Mouse (Mus musculus): ENCODE results near the gene Gtpbp1. TPM values are rescaled to one million over a fixed set of nuclear protein-coding genes. Genes with fewer than 3 reads are reported as not detected.

The Gtpbp1 gene
- polyA plus RNA-seq, 1 experiment from 2014 or later = 25.3 TPM

- no peaks in the 10 kb centered on the region for H3K36me3 ChIP-seq (ENCODE audit: control insufficient read depth, insufficient read depth, low read length)
- no peak overlapping the region for H3K4me3 ChIP-seq (ENCODE audit: control insufficient read depth in 1 of 2, insufficient read depth in 1 of 2, low read depth in 1 of 2, low read length in 2 of 2)
- no peak overlapping the region for H3K27ac ChIP-seq (replicated peaks in 1 of 2; ENCODE audit: control insufficient read depth in 1 of 2, insufficient read depth in 1 of 2, low read depth in 2 of 2, low read length in 2 of 2)
- H3K4me1 ChIP-seq (ENCODE audit: control insufficient read depth in 2 of 2, insufficient read depth in 2 of 2, low read length in 2 of 2) = no peaks in the 10 kb centered on the region
- no peaks in the 10 kb centered on the region for H3K9me3 ChIP-seq (ENCODE audit: control insufficient read depth, low read length)
- no peak overlapping the region for H3K9ac ChIP-seq (ENCODE audit: low read length)
- WGBS = 83% methylated on average over 4 of the region's 4 CpGs
- H3K4me2 ChIP-seq (ENCODE audit: low read length) = no peak overlapping the region
- ATAC-seq (ENCODE audit: insufficient number of reproducible peaks, insufficient read depth, low FRiP score, low read depth) = no peak
- no peaks in the 10 kb centered on the region for H3K27me3 ChIP-seq (ENCODE audit: control insufficient read depth, insufficient read depth, low read length)
Observed at GRCm38 (mm10) chr15:79755176-79755575, 64.5 kb downstream of the Gtpbp1 start.

DNA sequence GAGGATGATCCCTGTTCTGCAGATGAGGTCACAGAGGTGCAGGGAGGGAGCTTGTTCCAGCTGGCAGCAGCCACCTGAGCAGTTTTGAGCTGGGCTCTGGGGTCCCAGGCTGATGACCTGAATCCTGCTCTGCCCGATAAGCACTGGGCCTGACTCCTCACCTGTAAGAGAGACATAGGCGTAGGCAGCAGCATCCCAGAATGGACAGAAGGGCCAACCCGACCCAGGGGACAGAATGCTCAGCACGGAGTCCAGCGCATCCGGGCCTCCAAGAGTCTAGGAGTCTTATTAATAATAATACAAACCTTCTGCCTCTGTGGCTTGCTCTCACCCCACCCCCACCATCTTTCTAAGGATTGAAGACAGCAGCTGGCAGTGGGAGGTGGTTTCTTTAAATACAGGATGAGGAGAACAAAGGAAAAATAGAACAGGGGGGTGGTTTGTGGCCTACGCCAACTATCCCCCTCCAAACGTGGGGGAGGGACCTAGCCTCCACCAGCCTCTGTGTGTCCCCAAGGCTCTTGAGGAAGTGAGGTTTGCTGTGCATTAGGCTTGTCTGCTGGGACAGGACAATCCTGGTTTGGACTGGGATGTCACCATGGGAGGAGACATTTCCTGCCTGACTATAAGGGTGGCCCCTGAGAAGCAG is 65.5 kb downstream of the Gtpbp1 start:
- H3K36me3 ChIP-seq (ENCODE audit: control insufficient read depth, insufficient read depth, low read length) = 0 out of 2 replicates have a peak, but pooled peaks cover 3% of the 10 kb centered on the region
- no peaks in the 10 kb centered on the region for H3K9me3 ChIP-seq (ENCODE audit: control insufficient read depth, low read length)
- no peak for ATAC-seq (ENCODE audit: insufficient number of reproducible peaks, insufficient read depth, low FRiP score, low read depth)
- no peaks in the 10 kb centered on the region for H3K27me3 ChIP-seq (ENCODE audit: control insufficient read depth, insufficient read depth, low read length)
- no peaks in the 10 kb centered on the region for H3K4me1 ChIP-seq (ENCODE audit: control insufficient read depth in 2 of 2, insufficient read depth in 2 of 2, low read length in 2 of 2)
- H3K9ac ChIP-seq (ENCODE audit: low read length) = no peak overlapping the region
- H3K4me3 ChIP-seq (ENCODE audit: control insufficient read depth in 1 of 2, insufficient read depth in 1 of 2, low read depth in 1 of 2, low read length in 2 of 2) = no peak overlapping the region
- WGBS = 83% methylated on average over 8 of the region's 8 CpGs
- no peak overlapping the region for H3K4me2 ChIP-seq (ENCODE audit: low read length)
- H3K27ac ChIP-seq (replicated peaks in 1 of 2; ENCODE audit: control insufficient read depth in 1 of 2, insufficient read depth in 1 of 2, low read depth in 2 of 2, low read length in 2 of 2) = no peak overlapping the region

- no peak overlapping the region for H3K4me3 ChIP-seq (ENCODE audit: control insufficient read depth in 1 of 2, insufficient read depth in 1 of 2, low read depth in 1 of 2, low read length in 2 of 2)
- WGBS = 84% methylated on average over 3 of the region's 3 CpGs
- no peaks in the 10 kb centered on the region for H3K4me1 ChIP-seq (ENCODE audit: control insufficient read depth in 2 of 2, insufficient read depth in 2 of 2, low read length in 2 of 2)
- no peak overlapping the region for H3K27ac ChIP-seq (replicated peaks in 1 of 2; ENCODE audit: control insufficient read depth in 1 of 2, insufficient read depth in 1 of 2, low read depth in 2 of 2, low read length in 2 of 2)
- no peaks in the 10 kb centered on the region for H3K27me3 ChIP-seq (ENCODE audit: control insufficient read depth, insufficient read depth, low read length)
- H3K9me3 ChIP-seq (ENCODE audit: control insufficient read depth, low read length) = no peaks in the 10 kb centered on the region
- H3K9ac ChIP-seq (ENCODE audit: low read length) = no peak overlapping the region
- no peak for ATAC-seq (ENCODE audit: insufficient number of reproducible peaks, insufficient read depth, low FRiP score, low read depth)
- peaks cover 13% of the 10 kb centered on the region for H3K36me3 ChIP-seq (ENCODE audit: control insufficient read depth, insufficient read depth, low read length)
- H3K4me2 ChIP-seq (ENCODE audit: low read length) = no peak overlapping the region
Observed at GRCm38 (mm10) chr15:79757118-79757517, 66.5 kb downstream of the Gtpbp1 start.

- no peak overlapping the region for H3K4me3 ChIP-seq (ENCODE audit: control insufficient read depth in 1 of 2, insufficient read depth in 1 of 2, low read depth in 1 of 2, low read length in 2 of 2)
- H3K4me2 ChIP-seq (ENCODE audit: low read length) = no peak overlapping the region
- H3K27ac ChIP-seq (replicated peaks in 1 of 2; ENCODE audit: control insufficient read depth in 1 of 2, insufficient read depth in 1 of 2, low read depth in 2 of 2, low read length in 2 of 2) = no peak overlapping the region
- peaks cover 35% of the 10 kb centered on the region for H3K36me3 ChIP-seq (ENCODE audit: control insufficient read depth, insufficient read depth, low read length)
- WGBS = 86% methylated on average over 6 of the region's 6 CpGs
- peaks cover under 1 to 5% of the 10 kb centered on the region in 2 experiments; a peak in 1 of 4 replicates for H3K4me1 ChIP-seq (ENCODE audit: control insufficient read depth in 2 of 2, insufficient read depth in 2 of 2, low read length in 2 of 2)
- ATAC-seq (ENCODE audit: insufficient number of reproducible peaks, insufficient read depth, low FRiP score, low read depth) = no peak
- H3K27me3 ChIP-seq (ENCODE audit: control insufficient read depth, insufficient read depth, low read length) = no peaks in the 10 kb centered on the region
- no peaks in the 10 kb centered on the region for H3K9me3 ChIP-seq (ENCODE audit: control insufficient read depth, low read length)
- no peak overlapping the region for H3K9ac ChIP-seq (ENCODE audit: low read length)
Observed at GRCm38 (mm10) chr15:79760956-79761355, 70.3 kb downstream of the Gtpbp1 start.

DNA sequence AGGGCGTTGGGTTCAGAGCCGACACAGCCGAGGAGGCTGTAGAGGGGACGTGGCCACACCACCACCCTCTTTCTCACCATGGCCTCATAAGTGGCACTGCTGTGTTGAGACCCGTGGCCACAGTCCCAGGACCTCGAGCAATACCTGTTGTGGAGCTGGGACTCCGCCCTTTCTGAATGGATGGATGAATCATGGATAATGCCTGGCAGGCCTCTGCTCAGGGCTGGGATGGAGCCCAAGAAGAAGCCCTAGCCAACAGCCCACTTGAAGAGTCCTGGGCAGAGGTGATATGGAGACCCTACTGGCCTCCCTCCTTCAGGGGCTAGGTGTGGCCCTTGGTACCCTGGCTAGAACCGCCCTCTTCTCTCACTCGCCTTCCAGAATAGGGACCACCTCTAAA is 72.4 kb downstream of the Gtpbp1 start:
- no peak overlapping the region for H3K9ac ChIP-seq (ENCODE audit: low read length)
- H3K36me3 ChIP-seq (ENCODE audit: control insufficient read depth, insufficient read depth, low read length) = peaks cover 35% of the 10 kb centered on the region
- H3K27ac ChIP-seq (replicated peaks in 1 of 2; ENCODE audit: control insufficient read depth in 1 of 2, insufficient read depth in 1 of 2, low read depth in 2 of 2, low read length in 2 of 2) = no peak overlapping the region
- H3K4me3 ChIP-seq (ENCODE audit: control insufficient read depth in 1 of 2, insufficient read depth in 1 of 2, low read depth in 1 of 2, low read length in 2 of 2) = no peak overlapping the region
- H3K27me3 ChIP-seq (ENCODE audit: control insufficient read depth, insufficient read depth, low read length) = no peaks in the 10 kb centered on the region
- H3K9me3 ChIP-seq (ENCODE audit: control insufficient read depth, low read length) = no peaks in the 10 kb centered on the region
- H3K4me2 ChIP-seq (ENCODE audit: low read length) = no peak overlapping the region
- peaks cover 16 to 25% of the 10 kb centered on the region in 2 experiments for H3K4me1 ChIP-seq (ENCODE audit: control insufficient read depth in 2 of 2, insufficient read depth in 2 of 2, low read length in 2 of 2)
- no peak for ATAC-seq (ENCODE audit: insufficient number of reproducible peaks, insufficient read depth, low FRiP score, low read depth)
- 92% methylated on average over 9 of the region's 9 CpGs for WGBS

- no peak for ATAC-seq (ENCODE audit: insufficient number of reproducible peaks, insufficient read depth, low FRiP score, low read depth)
- Histone ChIP-seq H3K36me3 (ENCODE audit: control insufficient read depth, insufficient read depth, low read length) (peaks cover 35% of the 10 kb centered on the region), H3K4me2 (ENCODE audit: low read length) (no peak overlapping the region), H3K27me3 (ENCODE audit: control insufficient read depth, insufficient read depth, low read length) (no peaks in the 10 kb centered on the region), H3K4me3 (ENCODE audit: control insufficient read depth in 1 of 2, insufficient read depth in 1 of 2, low read depth in 1 of 2, low read length in 2 of 2) (no peak overlapping the region), H3K9me3 (ENCODE audit: control insufficient read depth, low read length) (no peaks in the 10 kb centered on the region), H3K4me1 (ENCODE audit: control insufficient read depth in 2 of 2, insufficient read depth in 2 of 2, low read length in 2 of 2) (peaks cover 23 to 32% of the 10 kb centered on the region in 2 experiments), H3K9ac (ENCODE audit: low read length) (no peak overlapping the region), H3K27ac (replicated peaks in 1 of 2; ENCODE audit: control insufficient read depth in 1 of 2, insufficient read depth in 1 of 2, low read depth in 2 of 2, low read length in 2 of 2) (no peak overlapping the region)
- 79% methylated on average over 7 of the region's 7 CpGs for WGBS
Observed at GRCm38 (mm10) chr15:79763601-79764246, 73.1 kb downstream of the Gtpbp1 start.

DNA sequence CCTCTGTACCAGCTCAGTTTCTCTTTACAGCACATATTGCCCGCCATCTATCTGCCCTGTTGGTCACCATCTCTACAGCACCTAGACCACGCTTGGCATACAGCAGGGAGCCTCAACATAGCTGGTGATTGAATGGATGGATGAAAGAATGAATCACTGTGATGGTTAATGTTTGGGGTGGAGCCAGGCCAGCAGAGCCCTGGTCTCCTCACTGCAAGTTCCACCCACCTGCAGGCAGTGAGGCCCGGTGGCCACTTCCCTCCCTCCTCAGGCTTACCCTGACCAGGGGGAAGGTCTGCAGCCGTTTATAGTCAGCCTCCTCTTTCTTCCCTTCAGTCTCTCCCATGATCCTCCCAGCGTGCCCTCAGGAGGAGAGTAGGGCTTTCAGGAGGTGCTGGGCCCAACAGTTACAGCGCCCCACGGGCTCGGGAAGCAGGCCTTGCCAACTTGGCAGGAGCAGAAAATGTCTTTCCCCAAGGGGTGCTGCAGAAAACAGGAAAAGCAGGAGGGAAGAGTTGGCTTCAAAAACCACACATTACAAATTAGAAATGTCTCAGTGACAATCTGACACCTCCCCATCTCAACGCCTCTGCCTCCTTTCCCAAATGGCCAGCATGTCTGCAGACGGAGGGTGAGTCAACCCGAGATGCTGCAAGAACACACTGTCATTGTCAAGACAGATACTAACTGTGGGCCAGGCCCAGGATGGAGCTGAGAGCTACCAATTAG is 74.1 kb downstream of the Gtpbp1 start:
- ATAC-seq (ENCODE audit: insufficient number of reproducible peaks, insufficient read depth, low FRiP score, low read depth) = no peak
- Histone ChIP-seq H3K9ac (ENCODE audit: low read length) (no peak overlapping the region), H3K4me1 (ENCODE audit: control insufficient read depth in 2 of 2, insufficient read depth in 2 of 2, low read length in 2 of 2) (peaks cover 23 to 42% of the 10 kb centered on the region in 2 experiments), H3K27me3 (ENCODE audit: control insufficient read depth, insufficient read depth, low read length) (no peaks in the 10 kb centered on the region), H3K4me2 (ENCODE audit: low read length) (no peak overlapping the region), H3K36me3 (ENCODE audit: control insufficient read depth, insufficient read depth, low read length) (peaks cover 35% of the 10 kb centered on the region), H3K4me3 (ENCODE audit: control insufficient read depth in 1 of 2, insufficient read depth in 1 of 2, low read depth in 1 of 2, low read length in 2 of 2) (no peak overlapping the region), H3K9me3 (ENCODE audit: control insufficient read depth, low read length) (no peaks in the 10 kb centered on the region), H3K27ac (replicated peaks in 1 of 2; ENCODE audit: control insufficient read depth in 1 of 2, insufficient read depth in 1 of 2, low read depth in 2 of 2, low read length in 2 of 2) (no peak overlapping the region)
- WGBS = 79% methylated on average over 11 of the region's 11 CpGs
